Mouse (Mus musculus): Measurements from ENCODE around the gene Stradb. TPM values are rescaled to one million over a fixed set of nuclear protein-coding genes. Genes with fewer than 3 reads are reported as not detected.

Gene Stradb
- polyA plus RNA-seq, 1 experiment from 2014 or later = 17.4 TPM

DNA sequence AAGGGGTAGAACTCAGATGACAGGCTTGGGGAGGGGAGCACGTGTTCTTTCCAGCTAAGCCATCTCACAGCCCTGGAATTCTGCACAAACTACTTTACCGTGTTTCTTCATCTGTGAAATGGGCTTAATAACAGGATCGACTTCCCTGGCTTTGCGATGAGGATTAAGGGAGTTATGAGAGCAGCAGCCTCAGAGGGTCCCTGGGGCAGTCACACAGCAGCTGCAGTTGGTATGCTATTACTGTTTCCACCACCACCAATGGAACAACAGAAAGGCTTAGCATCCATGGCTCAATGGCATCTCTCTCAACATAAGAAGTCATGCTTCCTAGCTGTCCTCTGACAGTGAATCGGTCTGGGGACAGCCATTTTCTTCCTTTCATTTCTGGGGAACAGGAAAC lies 20.8 kb upstream of the Stradb start:
- H3K36me3 ChIP-seq (ENCODE audit: control insufficient read depth, insufficient read depth, low read length) = no peaks in the 10 kb centered on the region
- no peak overlapping the region for H3K4me2 ChIP-seq (replicated peaks; ENCODE audit: low read depth)
- WGBS = 84% methylated on average over 5 of the region's 5 CpGs
- TF ChIP-seq CTCF (IDR thresholded peaks at IDR 0.05; ENCODE audit: low read depth) = no peak
- no peak for TF ChIP-seq EP300 (optimal IDR thresholded peaks at IDR 0.05)
- H3K9me3 ChIP-seq (ENCODE audit: control insufficient read depth, low read length) = no peaks in the 10 kb centered on the region
- no peak overlapping the region for H3K9ac ChIP-seq (ENCODE audit: low read length)
- H3K4me3 ChIP-seq (ENCODE audit: low read depth, low read length) = no peak overlapping the region
- H3K27ac ChIP-seq (replicated peaks) = 0 out of 2 replicates have a peak overlapping the region, but pooled peaks have one; percentile 24
- H3K4me1 ChIP-seq (replicated peaks; ENCODE audit: control insufficient read depth, insufficient read depth) = no peaks in the 10 kb centered on the region; the same call in 1 of the 2 replicates
- DNase-seq (ENCODE audit: low spot score) (peak; percentile 16), ATAC-seq (ENCODE audit: low FRiP score, low TSS enrichment) (no peak)
- no peaks in the 10 kb centered on the region for H3K27me3 ChIP-seq (ENCODE audit: control insufficient read depth, insufficient read depth, low read length)

DNA sequence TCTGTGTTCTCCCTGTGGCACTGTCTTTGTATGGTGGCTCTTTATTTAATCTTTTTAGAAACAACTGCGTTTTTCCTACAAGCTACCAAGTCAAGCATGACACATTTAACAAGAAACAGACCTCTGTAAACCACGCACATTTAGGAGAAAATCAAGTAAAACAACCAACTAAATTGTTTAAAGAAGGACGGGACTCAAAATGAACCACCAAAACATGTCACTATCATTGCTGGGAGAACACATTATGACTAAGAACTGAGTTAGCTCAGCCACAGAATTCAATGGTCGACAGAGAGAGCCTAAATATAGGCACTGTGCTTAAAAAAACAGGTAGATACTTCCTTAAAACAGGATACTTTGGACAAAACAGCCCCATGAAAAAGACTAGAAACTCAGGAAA lies 20.3 kb upstream of the Stradb start:
- DNase-seq (ENCODE audit: low spot score) (no peak), ATAC-seq (ENCODE audit: low FRiP score, low TSS enrichment) (no peak)
- TF ChIP-seq EP300 (optimal IDR thresholded peaks at IDR 0.05) = no peak
- no peak for TF ChIP-seq CTCF (IDR thresholded peaks at IDR 0.05; ENCODE audit: low read depth)
- Histone ChIP-seq H3K4me2 (replicated peaks; ENCODE audit: low read depth) (no peak overlapping the region), H3K4me1 (replicated peaks; ENCODE audit: control insufficient read depth, insufficient read depth) (no peaks in the 10 kb centered on the region; the same call in 1 of the 2 replicates), H3K9me3 (ENCODE audit: control insufficient read depth, low read length) (no peaks in the 10 kb centered on the region), H3K27me3 (ENCODE audit: control insufficient read depth, insufficient read depth, low read length) (no peaks in the 10 kb centered on the region), H3K27ac (replicated peaks) (0 out of 2 replicates have a peak overlapping the region, but pooled peaks have one; percentile 24), H3K9ac (ENCODE audit: low read length) (no peak overlapping the region), H3K36me3 (ENCODE audit: control insufficient read depth, insufficient read depth, low read length) (no peaks in the 10 kb centered on the region), H3K4me3 (ENCODE audit: low read depth, low read length) (no peak overlapping the region)
- whole genome bisulfite sequencing = 35% methylated on average over 4 of the region's 4 CpGs

DNA sequence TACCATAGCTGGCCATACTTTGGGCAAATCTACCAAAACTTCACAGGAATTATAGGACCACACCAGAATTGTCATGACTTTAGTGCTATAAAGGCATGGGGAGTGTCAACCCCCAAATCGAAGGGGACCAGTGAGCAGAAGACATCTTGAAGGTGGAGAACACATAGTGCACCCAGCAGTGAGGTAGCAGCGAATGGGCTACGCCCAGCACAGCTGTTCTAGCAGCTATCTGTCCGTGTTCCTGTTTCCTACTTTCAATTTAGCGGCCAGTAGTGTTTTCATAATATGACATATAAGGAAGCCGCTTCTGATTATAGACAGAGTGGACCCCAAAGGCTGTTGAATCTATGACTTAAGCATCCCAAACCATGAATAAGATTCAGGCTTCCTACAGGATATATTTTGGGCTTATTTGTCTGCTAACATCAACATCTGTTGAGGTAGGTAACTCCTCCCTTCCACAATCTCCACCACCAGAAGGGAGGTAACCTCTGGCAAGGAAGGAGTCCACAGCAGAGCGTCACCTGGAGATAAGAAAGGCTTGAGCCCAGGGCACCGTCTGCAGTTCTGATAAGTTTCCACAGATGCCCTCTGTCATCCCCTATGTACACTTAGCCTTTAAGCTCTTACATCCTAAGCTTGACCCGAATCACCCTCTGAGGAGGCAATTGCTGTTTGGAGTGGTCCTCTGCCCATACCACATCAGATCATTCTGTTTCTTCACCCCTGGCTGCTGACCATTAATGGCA lies 19.5 kb upstream of the Stradb start:
- Histone ChIP-seq H3K36me3 (ENCODE audit: control insufficient read depth, insufficient read depth, low read length) (no peaks in the 10 kb centered on the region), H3K9ac (ENCODE audit: low read length) (no peak overlapping the region), H3K9me3 (ENCODE audit: control insufficient read depth, low read length) (no peaks in the 10 kb centered on the region), H3K27me3 (ENCODE audit: control insufficient read depth, insufficient read depth, low read length) (no peaks in the 10 kb centered on the region), H3K4me1 (replicated peaks; ENCODE audit: control insufficient read depth, insufficient read depth) (no peaks in the 10 kb centered on the region; the same call in 1 of the 2 replicates), H3K4me3 (ENCODE audit: low read depth, low read length) (no peak overlapping the region), H3K4me2 (replicated peaks; ENCODE audit: low read depth) (no peak overlapping the region), H3K27ac (replicated peaks) (no peak overlapping the region)
- peak; percentile 66 for ATAC-seq (ENCODE audit: low FRiP score, low TSS enrichment)
- peak; percentile 18 for DNase-seq (ENCODE audit: low spot score)
- WGBS = 79% methylated on average over 9 of the region's 9 CpGs
- TF ChIP-seq CTCF (IDR thresholded peaks at IDR 0.05; ENCODE audit: low read depth) (no peak), EP300 (optimal IDR thresholded peaks at IDR 0.05) (no peak)

DNA sequence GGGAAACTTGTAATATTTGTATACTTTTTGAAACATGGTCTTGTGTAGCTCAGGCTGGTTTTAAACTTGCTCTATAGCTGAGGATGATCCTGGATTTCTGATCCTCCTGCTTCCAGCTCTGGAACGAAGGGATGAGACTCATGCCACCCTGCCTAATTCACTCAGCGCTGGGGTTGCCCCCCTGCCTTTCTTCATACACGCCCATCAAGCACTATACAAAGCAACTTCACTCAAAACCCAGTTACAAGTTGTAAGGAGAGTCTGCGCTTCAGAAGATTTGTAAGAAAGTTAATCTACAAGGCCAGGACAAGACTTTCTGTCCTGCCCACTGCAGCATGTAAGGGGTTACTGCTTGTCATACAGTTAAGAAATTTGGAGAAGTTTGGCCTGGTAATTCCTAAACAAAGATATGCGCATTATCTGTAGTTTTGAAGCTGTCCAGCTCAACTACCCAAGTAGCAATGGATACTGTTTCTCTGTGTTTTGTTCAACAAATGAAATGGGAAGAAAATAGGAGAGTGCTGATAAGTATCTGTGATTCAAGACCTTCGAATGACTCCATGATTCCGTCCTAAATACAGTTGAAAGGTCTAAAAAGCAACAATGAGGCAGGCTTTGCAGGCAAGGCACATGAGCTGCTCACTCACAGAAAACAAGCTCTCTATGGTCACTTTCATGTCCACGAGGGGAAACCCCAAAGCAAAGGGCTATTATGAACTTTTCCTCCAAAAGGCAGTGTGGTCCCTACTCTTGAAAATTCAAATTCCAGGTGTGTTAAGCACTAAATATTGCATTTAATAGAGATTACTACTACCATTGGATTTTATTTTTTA lies 18.5 kb upstream of the Stradb start:
- no peak for ATAC-seq (ENCODE audit: low FRiP score, low TSS enrichment)
- WGBS = 77% methylated on average over 8 of the region's 8 CpGs
- no peak for TF ChIP-seq EP300 (optimal IDR thresholded peaks at IDR 0.05)
- TF ChIP-seq CTCF (IDR thresholded peaks at IDR 0.05; ENCODE audit: low read depth) = no peak

DNA sequence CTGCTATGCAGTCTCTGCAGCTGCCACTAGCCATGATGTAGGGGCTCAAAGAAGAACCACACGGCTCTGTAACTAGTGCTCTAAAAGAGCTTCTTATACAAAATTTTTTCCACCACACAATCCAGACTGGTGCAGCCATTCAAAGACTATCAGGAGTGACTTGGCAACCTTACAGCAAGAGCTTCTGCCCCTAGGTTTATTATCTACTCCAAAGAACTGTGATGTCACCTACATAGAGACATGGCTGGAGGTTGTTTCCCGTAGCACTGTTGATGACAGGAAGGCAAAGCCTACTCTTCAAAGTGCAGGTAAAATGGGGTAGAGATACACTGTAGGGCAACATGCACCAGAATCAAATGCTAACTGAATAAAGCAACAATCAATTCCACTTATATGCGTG lies 17.6 kb upstream of the Stradb start:
- 83% methylated on average over 3 of the region's 3 CpGs for WGBS

More for the DNA sequence above, 18.5 kb upstream of the Stradb start:
- no peak overlapping the region for H3K4me2 ChIP-seq (replicated peaks; ENCODE audit: low read depth)
- H3K27ac ChIP-seq (replicated peaks) = no peak overlapping the region
- no peak overlapping the region for H3K9ac ChIP-seq (ENCODE audit: low read length)
- H3K9me3 ChIP-seq (ENCODE audit: control insufficient read depth, low read length) = no peaks in the 10 kb centered on the region
- H3K36me3 ChIP-seq (ENCODE audit: control insufficient read depth, insufficient read depth, low read length) = no peaks in the 10 kb centered on the region
- no peaks in the 10 kb centered on the region; the same call in 1 of the 2 replicates for H3K4me1 ChIP-seq (replicated peaks; ENCODE audit: control insufficient read depth, insufficient read depth)
- peak; percentile 8 for DNase-seq (ENCODE audit: low spot score)
- H3K27me3 ChIP-seq (ENCODE audit: control insufficient read depth, insufficient read depth, low read length) = no peaks in the 10 kb centered on the region
- H3K4me3 ChIP-seq (ENCODE audit: low read depth, low read length) = no peak overlapping the region

More for the DNA sequence above, 17.6 kb upstream of the Stradb start:
- Histone ChIP-seq H3K9ac (ENCODE audit: low read length) (no peak overlapping the region), H3K4me2 (replicated peaks; ENCODE audit: low read depth) (no peak overlapping the region), H3K27me3 (ENCODE audit: control insufficient read depth, insufficient read depth, low read length) (no peaks in the 10 kb centered on the region), H3K36me3 (ENCODE audit: control insufficient read depth, insufficient read depth, low read length) (no peaks in the 10 kb centered on the region), H3K4me1 (replicated peaks; ENCODE audit: control insufficient read depth, insufficient read depth) (no peaks in the 10 kb centered on the region; the same call in 1 of the 2 replicates), H3K27ac (replicated peaks) (no peak overlapping the region), H3K4me3 (ENCODE audit: low read depth, low read length) (no peak overlapping the region), H3K9me3 (ENCODE audit: control insufficient read depth, low read length) (no peaks in the 10 kb centered on the region)
- TF ChIP-seq CTCF (IDR thresholded peaks at IDR 0.05; ENCODE audit: low read depth) (no peak), EP300 (optimal IDR thresholded peaks at IDR 0.05) (no peak)
- peak; percentile 4 for DNase-seq (ENCODE audit: low spot score)
- no peak for ATAC-seq (ENCODE audit: low FRiP score, low TSS enrichment)

Measured in stomach, postnatal 0 days (tissue).